Mouse (Mus musculus) stomach, embryonic 16.5 days (tissue): Measurements from ENCODE around the gene Gm17482. TPM values are rescaled to one million over a fixed set of nuclear protein-coding genes. Genes with fewer than 3 reads are reported as not detected.

Experiments
- ATAC-seq: fragments of 200-750 bp; cut with Nextera tagmentation; 2 replicates; pipeline ENCODE4 v1.8.0; 2017; ENCODE audit warnings: moderate number of reproducible peaks, moderate TSS enrichment; ENCODE audit not compliant: insufficient read depth, low FRiP score
- H3K27ac ChIP-seq: fragments of 300-500 bp; sonication (generic); 2 replicates; pipeline ENCODE4 v1.5.1; 2014; ENCODE audit warnings: low read length
- H3K27me3 ChIP-seq: fragments of 300-500 bp; sonication (generic); 2 replicates; pipeline ENCODE4 v1.6.1; 2014; ENCODE audit warnings: low read length, control low read depth, mixed read lengths; ENCODE audit not compliant: control insufficient read depth, insufficient read depth
- H3K36me3 ChIP-seq: fragments of 300-500 bp; sonication (generic); 2 replicates; pipeline ENCODE4 v1.6.1; 2014; ENCODE audit warnings: low read length; ENCODE audit not compliant: control insufficient read depth, insufficient read depth
- H3K4me1 ChIP-seq: fragments of 300-500 bp; sonication (generic); 2 replicates; pipeline ENCODE4 v1.6.1; 2014; ENCODE audit warnings: low read length, control low read depth, mixed read lengths; ENCODE audit not compliant: control insufficient read depth, insufficient read depth
- H3K4me2 ChIP-seq: fragments of 300-500 bp; sonication (generic); 2 replicates; pipeline ENCODE4 v1.6.1; 2014; ENCODE audit warnings: low read depth, low read length, mixed read lengths
- H3K4me3 ChIP-seq: fragments of 300-500 bp; sonication (generic); replicated peaks from 2 replicates; pipeline ENCODE4 v1.5.1; 2014; ENCODE audit warnings: mild to moderate bottlenecking, low read length
- H3K9ac ChIP-seq: fragments of 300-500 bp; sonication (generic); 2 replicates; pipeline ENCODE4 v1.6.1; 2014; ENCODE audit warnings: low read length
- H3K9me3 ChIP-seq: fragments of 300-500 bp; sonication (generic); replicated peaks from 2 replicates; pipeline ENCODE4 v1.6.1; 2016; ENCODE audit warnings: low read length, control low read depth; ENCODE audit not compliant: control insufficient read depth
- WGBS: fragments of 180-500 bp; shearing (Covaris S2); extraction: QIAGEN DNeasy Blood & Tissue Kit; methylation state at CpG from one replicate; pipeline ENCODE4 v1.1.7; 2014; 5-methylcytosine and 5-hydroxymethylcytosine counted together
- polyA plus RNA-seq: library from polyadenylated mRNA; unstranded; fragments of >200 nt; fragmentation: Nextera tagmentation; extraction: Ambion mirVana; gene quantifications from 2 replicates; pipeline ENCODE4 v1.2.1, GENCODE M21; 2015

Gm17482 gene
- polyA plus RNA-seq, 1 experiment from 2014 or later: not detected

- Histone ChIP-seq H3K4me2 (no peak overlapping the region), H3K9me3 (no peaks in the 10 kb centered on the region), H3K4me1 (peaks cover 4% of the 10 kb centered on the region; the same call in 1 of the 2 replicates), H3K9ac (no peak overlapping the region), H3K4me3 (no peak overlapping the region), H3K27me3 (no peaks in the 10 kb centered on the region), H3K36me3 (no peaks in the 10 kb centered on the region), H3K27ac (no peak overlapping the region)
- 63% methylated on average over 5 of the region's 5 CpGs for WGBS
- ATAC-seq: no peak
These were observed 39.6 kb downstream of the Gm17482 start for GRCm38 (mm10) chr6:115266791-115267190.

GRCm38 (mm10) chr6:115267916-115268315 is 40.8 kb downstream of the Gm17482 start:
- WGBS: 53% methylated on average over 2 of the region's 2 CpGs
- no peak overlapping the region for H3K4me2 ChIP-seq
- H3K4me1 ChIP-seq: peaks cover 9% of the 10 kb centered on the region; the same call in 1 of the 2 replicates
- H3K4me3 ChIP-seq: no peak overlapping the region
- peak; percentile 74 for ATAC-seq
- H3K9ac ChIP-seq: no peak overlapping the region
- H3K27me3 ChIP-seq: no peaks in the 10 kb centered on the region
- no peaks in the 10 kb centered on the region for H3K36me3 ChIP-seq
- no peak overlapping the region for H3K27ac ChIP-seq
- H3K9me3 ChIP-seq: no peaks in the 10 kb centered on the region

GRCm38 (mm10) chr6:115268551-115269385 is 41.6 kb downstream of the Gm17482 start:
- 79% methylated on average over 10 of the region's 10 CpGs for WGBS
- H3K27me3 ChIP-seq: no peaks in the 10 kb centered on the region

GRCm38 (mm10) chr6:115269561-115269960 is 42.4 kb downstream of the Gm17482 start:
- H3K36me3 ChIP-seq: no peaks in the 10 kb centered on the region
- H3K4me2 ChIP-seq: no peak overlapping the region
- no peaks in the 10 kb centered on the region for H3K9me3 ChIP-seq
- H3K9ac ChIP-seq: no peak overlapping the region
- no peak overlapping the region for H3K4me3 ChIP-seq
- no peaks in the 10 kb centered on the region for H3K27me3 ChIP-seq
- no peak for ATAC-seq
- H3K4me1 ChIP-seq: peaks cover 9% of the 10 kb centered on the region; the same call in 1 of the 2 replicates
- no peak overlapping the region for H3K27ac ChIP-seq
- WGBS: 74% methylated on average over 5 of the region's 5 CpGs

More at GRCm38 (mm10) chr6:115268551-115269385, 41.6 kb downstream of the Gm17482 start:
- H3K9ac ChIP-seq: no peak overlapping the region
- no peaks in the 10 kb centered on the region for H3K9me3 ChIP-seq
- H3K4me3 ChIP-seq: no peak overlapping the region
- no peaks in the 10 kb centered on the region for H3K36me3 ChIP-seq
- no peak overlapping the region for H3K4me2 ChIP-seq
- no peak for ATAC-seq
- no peak overlapping the region for H3K27ac ChIP-seq
- peaks cover 9% of the 10 kb centered on the region; the same call in 1 of the 2 replicates for H3K4me1 ChIP-seq

GRCm38 (mm10) chr6:115270085-115270484 is 42.9 kb downstream of the Gm17482 start:
- no peaks in the 10 kb centered on the region for H3K36me3 ChIP-seq
- H3K27ac ChIP-seq: no peak overlapping the region
- H3K4me1 ChIP-seq: peaks cover 9% of the 10 kb centered on the region; the same call in 1 of the 2 replicates
- H3K4me2 ChIP-seq: no peak overlapping the region
- no peaks in the 10 kb centered on the region for H3K27me3 ChIP-seq
- no peak overlapping the region for H3K9ac ChIP-seq
- 69% methylated on average over 2 of the region's 2 CpGs for WGBS
- H3K4me3 ChIP-seq: no peak overlapping the region
- ATAC-seq: no peak
- no peaks in the 10 kb centered on the region for H3K9me3 ChIP-seq

- Histone ChIP-seq H3K9ac (no peak overlapping the region), H3K9me3 (no peaks in the 10 kb centered on the region), H3K4me2 (no peak overlapping the region), H3K4me3 (no peak overlapping the region), H3K27ac (no peak overlapping the region), H3K36me3 (no peaks in the 10 kb centered on the region), H3K27me3 (no peaks in the 10 kb centered on the region), H3K4me1 (peaks cover 9% of the 10 kb centered on the region; the same call in 1 of the 2 replicates)
- no peak for ATAC-seq
- 65% methylated on average over 3 of the region's 3 CpGs for WGBS
These were observed 44.2 kb downstream of the Gm17482 start for GRCm38 (mm10) chr6:115271326-115271725.

GRCm38 (mm10) chr6:115271866-115272271 is 44.7 kb downstream of the Gm17482 start:
- no peak overlapping the region for H3K4me2 ChIP-seq
- H3K9me3 ChIP-seq: no peaks in the 10 kb centered on the region
- no peak; the same call in 1 of the 2 replicates for ATAC-seq
- H3K9ac ChIP-seq: peak overlapping the region; percentile 36; the same call in 1 of the 2 replicates
- no peak overlapping the region for H3K4me3 ChIP-seq
- no peaks in the 10 kb centered on the region for H3K27me3 ChIP-seq
- H3K4me1 ChIP-seq: peaks cover 9% of the 10 kb centered on the region; the same call in 1 of the 2 replicates
- no peak overlapping the region for H3K27ac ChIP-seq
- 9% methylated on average over 4 of the region's 4 CpGs for WGBS
- H3K36me3 ChIP-seq: no peaks in the 10 kb centered on the region

GRCm38 (mm10) chr6:115273346-115273745 is 46.2 kb downstream of the Gm17482 start:
- ATAC-seq: no peak
- H3K9ac ChIP-seq: no peak overlapping the region
- no peak overlapping the region for H3K4me2 ChIP-seq
- H3K9me3 ChIP-seq: no peaks in the 10 kb centered on the region
- no peak overlapping the region for H3K4me3 ChIP-seq
- no peak overlapping the region for H3K27ac ChIP-seq
- no peaks in the 10 kb centered on the region for H3K36me3 ChIP-seq
- no peaks in the 10 kb centered on the region for H3K27me3 ChIP-seq
- H3K4me1 ChIP-seq: peaks cover 9% of the 10 kb centered on the region; the same call in 1 of the 2 replicates
- 82% methylated on average over 10 of the region's 10 CpGs for WGBS

GRCm38 (mm10) chr6:115274705-115275104 is 47.6 kb downstream of the Gm17482 start:
- Histone ChIP-seq H3K4me3 (no peak overlapping the region), H3K9me3 (no peaks in the 10 kb centered on the region), H3K36me3 (no peaks in the 10 kb centered on the region), H3K9ac (no peak overlapping the region), H3K27ac (no peak overlapping the region), H3K27me3 (no peaks in the 10 kb centered on the region), H3K4me1 (peaks cover 9% of the 10 kb centered on the region; the same call in 1 of the 2 replicates), H3K4me2 (no peak overlapping the region)
- WGBS: 60% methylated on average over 9 of the region's 9 CpGs
- ATAC-seq: no peak
